Mouse (Mus musculus) brown adipose tissue, adult 24 weeks (tissue): Measurements from ENCODE around the gene 1110002E22Rik. TPM values are rescaled to one million over a fixed set of nuclear protein-coding genes. Genes with fewer than 3 reads are reported as not detected.

Experiments used
- H3K27ac ChIP-seq: fragments of 200-500 bp; replicated peaks from 2 replicates; pipeline ENCODE4 v1.5.1; 2012; ENCODE audit warnings: low read depth, mild to moderate bottlenecking, low read length
- H3K4me1 ChIP-seq: fragments of 200-500 bp; 2 replicates; pipeline ENCODE4 v1.6.1; 2012; ENCODE audit warnings: low read length, mixed read lengths; ENCODE audit not compliant: control insufficient read depth, insufficient read depth, insufficient read length
- H3K4me3 ChIP-seq: fragments of 200-500 bp; 2 replicates; pipeline ENCODE4 v1.5.1; 2012; ENCODE audit warnings: low read depth, mild to moderate bottlenecking, low read length, moderate library complexity; ENCODE audit not compliant: insufficient read depth
- polyA plus RNA-seq: library from polyadenylated mRNA; stranded (reverse); fragments of >200 nt; gene quantifications from 2 replicates; pipeline ENCODE4 v1.2.4, GENCODE M21; 2012; ENCODE audit not compliant: missing spikeins, insufficient read depth, insufficient read length

Gene 1110002E22Rik
- polyA plus RNA-seq, 1 experiment = 0.71 TPM

- Histone ChIP-seq H3K27ac (no peak overlapping the region), H3K4me1 (peaks cover 2% of the 10 kb centered on the region; the same call in 1 of the 2 replicates), H3K4me3 (no peak overlapping the region)
These were observed 49.3 kb downstream of the 1110002E22Rik start for GRCm38 (mm10) chr3:138114106-138114505.

DNA sequence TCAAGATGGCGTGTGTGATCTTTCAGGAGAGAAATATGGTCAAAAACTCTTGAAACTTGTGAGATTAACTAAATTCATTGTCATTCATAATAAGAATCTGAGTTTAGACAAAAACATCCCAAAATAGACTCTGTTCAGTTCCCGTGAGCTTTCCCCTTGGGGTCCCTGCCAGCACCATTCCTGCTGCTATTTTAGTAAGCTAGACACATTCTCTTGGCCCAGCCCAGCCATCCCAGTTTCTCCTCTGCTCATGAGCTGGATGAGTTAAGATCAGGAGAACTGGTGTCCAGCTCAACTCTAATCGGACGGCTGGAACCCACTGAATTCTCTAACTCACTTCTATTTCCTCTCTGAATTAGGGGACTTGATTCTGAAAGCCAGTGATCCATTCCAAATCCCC lies 52.0 kb downstream of the 1110002E22Rik start:
- Histone ChIP-seq H3K4me1 (peaks cover 2% of the 10 kb centered on the region; the same call in 1 of the 2 replicates), H3K4me3 (no peak overlapping the region), H3K27ac (no peak overlapping the region)

GRCm38 (mm10) chr3:138118392-138118791 lies 53.5 kb downstream of the 1110002E22Rik start:
- H3K4me3 ChIP-seq = peak overlapping the region; percentile 21; the same call in 1 of the 2 replicates
- H3K27ac ChIP-seq = peak overlapping the region; percentile 54
- peaks cover 2% of the 10 kb centered on the region; the same call in 1 of the 2 replicates for H3K4me1 ChIP-seq

- Histone ChIP-seq H3K4me3 (peak overlapping the region; percentile 21; the same call in 1 of the 2 replicates), H3K4me1 (peaks cover 2% of the 10 kb centered on the region; the same call in 1 of the 2 replicates), H3K27ac (peak overlapping the region; percentile 15; the same call in 1 of the 2 replicates)
These were observed 54.0 kb downstream of the 1110002E22Rik start for GRCm38 (mm10) chr3:138118831-138119230.

DNA sequence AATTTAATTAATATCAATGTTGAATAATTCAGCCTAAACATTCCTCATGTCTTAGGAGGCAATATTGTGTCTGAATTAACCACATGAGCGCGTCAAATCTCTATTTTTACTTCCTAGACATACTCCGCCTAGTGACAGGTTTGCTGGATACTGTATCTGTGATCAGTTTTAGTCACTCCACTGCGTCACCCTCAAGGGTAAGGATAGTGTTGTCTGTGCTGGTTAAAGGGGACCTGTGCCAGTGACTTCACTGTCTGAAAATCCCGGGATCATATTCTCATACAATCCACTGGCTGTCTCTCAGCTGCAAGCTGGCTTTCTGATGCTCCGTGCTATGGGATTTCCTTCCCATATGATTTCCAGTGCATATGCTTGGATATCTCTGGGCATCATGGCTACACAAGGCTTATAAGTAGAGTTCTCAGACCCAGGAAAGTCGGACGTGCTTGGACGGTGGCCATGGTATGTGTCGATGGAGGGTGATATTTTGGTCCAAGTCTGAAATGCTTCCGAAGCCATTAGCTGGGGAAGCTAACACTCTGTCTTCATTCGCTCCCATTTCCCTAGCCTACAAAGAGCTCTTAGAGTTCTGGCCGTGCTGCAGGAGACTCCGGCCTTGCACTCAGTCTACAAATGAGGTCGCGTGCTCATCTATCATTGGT lies 54.7 kb downstream of the 1110002E22Rik start:
- H3K27ac ChIP-seq = no peak overlapping the region
- peaks cover 2% of the 10 kb centered on the region; the same call in 1 of the 2 replicates for H3K4me1 ChIP-seq
- no peak overlapping the region for H3K4me3 ChIP-seq

DNA sequence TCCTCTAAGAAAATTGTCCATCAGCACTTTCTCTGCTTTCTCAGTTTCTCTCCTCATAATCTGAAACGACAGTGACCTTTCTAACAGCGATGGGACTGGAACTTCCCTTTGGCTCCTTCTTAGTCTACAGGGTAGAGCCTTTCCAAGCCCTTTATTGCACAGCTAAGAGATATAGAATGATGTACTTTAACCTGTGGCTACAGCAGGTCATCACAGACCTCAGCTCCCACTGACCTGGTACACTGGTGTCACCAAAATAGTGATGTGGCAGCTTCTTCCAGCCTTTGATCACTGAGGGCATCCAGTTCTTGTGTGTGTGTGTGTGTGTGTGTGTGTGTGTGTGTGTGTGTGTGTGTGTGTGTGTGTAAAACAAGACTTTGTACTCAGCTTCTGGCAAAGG lies 56.6 kb downstream of the 1110002E22Rik start:
- Histone ChIP-seq H3K4me3 (no peak overlapping the region), H3K27ac (no peak overlapping the region), H3K4me1 (peaks cover 2% of the 10 kb centered on the region; the same call in 1 of the 2 replicates)

GRCm38 (mm10) chr3:138123842-138124241 lies 59.0 kb downstream of the 1110002E22Rik start:
- Histone ChIP-seq H3K27ac (no peak overlapping the region), H3K4me3 (no peak overlapping the region), H3K4me1 (peaks cover under 1% of the 10 kb centered on the region; the same call in 1 of the 2 replicates)

- Histone ChIP-seq H3K4me1 (no peaks in the 10 kb centered on the region), H3K27ac (no peak overlapping the region), H3K4me3 (no peak overlapping the region)
These were observed 64.3 kb downstream of the 1110002E22Rik start for GRCm38 (mm10) chr3:138129110-138129509.

GRCm38 (mm10) chr3:138130692-138131091 lies 65.8 kb downstream of the 1110002E22Rik start:
- Histone ChIP-seq H3K4me1 (no peaks in the 10 kb centered on the region), H3K4me3 (no peak overlapping the region), H3K27ac (no peak overlapping the region)

Other genes with a start within 250 kb of the 1110002E22Rik start
- 131 and 134 TPM in 2 replicates for gene H2afz, start 200.6 kb upstream of the 1110002E22Rik start, polyA plus RNA-seq
- gene Dnajb14, start 197.4 kb upstream of the 1110002E22Rik start, polyA plus RNA-seq = 14.1 and 14.4 TPM in 2 replicates
- gene Lamtor3, start 146.5 kb upstream of the 1110002E22Rik start, polyA plus RNA-seq = 52.1 and 57.9 TPM in 2 replicates
- gene Dapp1, start 83.5 kb upstream of the 1110002E22Rik start, polyA plus RNA-seq = 1.5 and 1.7 TPM in 2 replicates
- gene Gm5105, start 2.3 kb downstream of the 1110002E22Rik start, polyA plus RNA-seq = not detected in 2 replicates
- 3.3 and 5.9 TPM in 2 replicates for gene Trmt10a, start 78.4 kb downstream of the 1110002E22Rik start, polyA plus RNA-seq
- gene Mttp, start 79.9 kb downstream of the 1110002E22Rik start, polyA plus RNA-seq = 1.6 and 3.2 TPM in 2 replicates
- gene 4930579F01Rik, start 128.8 kb downstream of the 1110002E22Rik start, polyA plus RNA-seq = not detected in 2 replicates
- gene Adh7, start 152.7 kb downstream of the 1110002E22Rik start, polyA plus RNA-seq = 0.83 and 1.2 TPM in 2 replicates
- gene Adh1, start 195.9 kb downstream of the 1110002E22Rik start, polyA plus RNA-seq = 171 and 175 TPM in 2 replicates
- gene Adh6a, start 248.2 kb downstream of the 1110002E22Rik start, polyA plus RNA-seq = not detected in 2 replicates